Mouse (Mus musculus) macrophage (primary cell): ENCODE results near the gene Arsj. TPM values are rescaled to one million over a fixed set of nuclear protein-coding genes. Genes with fewer than 3 reads are reported as not detected.

Experiments used
- H3K27ac ChIP-seq: fragments of 350-480 bp; formaldehyde crosslinking; 2 replicates; pipeline ENCODE4 v1.9.0; 2021
- H3K36me3 ChIP-seq: fragments of 350-480 bp; formaldehyde crosslinking; 2 replicates; pipeline ENCODE4 v1.9.0; 2021; ENCODE audit errors: inconsistent target
- H3K4me3 ChIP-seq: fragments of 350-480 bp; formaldehyde crosslinking; 2 replicates; pipeline ENCODE4 v1.9.0; 2021; ENCODE audit errors: inconsistent target
- H3K79me2 ChIP-seq: fragments of 350-480 bp; formaldehyde crosslinking; 2 replicates; pipeline ENCODE4 v1.9.0; 2021; ENCODE audit errors: inconsistent target
- WGBS: methylation state at CpG from one replicate; pipeline ENCODE4 v1.1.7; 2026; ENCODE audit warnings: inconsistent platforms; ENCODE audit not compliant: missing documents; 5-methylcytosine and 5-hydroxymethylcytosine counted together
- polyA plus RNA-seq: library from polyadenylated mRNA; stranded (reverse); fragments of 250-400 nt; gene quantifications from 3 replicates; pipeline ENCODE4 v1.2.4, GENCODE M21; 2018; ENCODE audit warnings: inconsistent platforms
- total RNA-seq, 78 experiments: library from RNA; depleted of rRNA; stranded (reverse); fragments of 250-400 nt; gene quantifications; 1 replicate in 9 of 78; 2 replicates in 24 of 78; 3 replicates in 43 of 78; 4 replicates in 2 of 78; pipeline ENCODE4 v1.2.4; 2018; ENCODE audit warnings: inconsistent platforms in 56 of 78

Arsj gene
- 1 to 10 TPM in 1 of 26 experiments, not detected in 25; 1.2 TPM for total RNA-seq (2018; cell fraction: chromatin; rRNA removed)
- total RNA-seq (2018; cell fraction: cytosol; rRNA removed) = not detected
- not detected for total RNA-seq (2018; cell fraction: nucleus; rRNA removed)
- not detected in 3 replicates for polyA plus RNA-seq

GRCm38 (mm10) chr3:126363568-126364505 is at the start of gene Arsj:
TSS of gene Arsj (plus strand) at chr3:126363684.
- H3K4me3 ChIP-seq = no peak within 1 kb of the TSS
- no peaks in the 10 kb centered on the region for H3K79me2 ChIP-seq
- 10% methylated on average over 35 of the region's 41 CpGs for WGBS
- no peaks in the 10 kb centered on the region for H3K36me3 ChIP-seq
- H3K27ac ChIP-seq = no peak within 1 kb of the TSS

GRCm38 (mm10) chr3:126324872-126325498 is 38.5 kb upstream of the Arsj start:
- Histone ChIP-seq H3K4me3 (no peak overlapping the region), H3K27ac (no peak overlapping the region), H3K79me2 (no peaks in the 10 kb centered on the region), H3K36me3 (no peaks in the 10 kb centered on the region)
- 85% methylated on average over 4 of the region's 4 CpGs for WGBS

DNA sequence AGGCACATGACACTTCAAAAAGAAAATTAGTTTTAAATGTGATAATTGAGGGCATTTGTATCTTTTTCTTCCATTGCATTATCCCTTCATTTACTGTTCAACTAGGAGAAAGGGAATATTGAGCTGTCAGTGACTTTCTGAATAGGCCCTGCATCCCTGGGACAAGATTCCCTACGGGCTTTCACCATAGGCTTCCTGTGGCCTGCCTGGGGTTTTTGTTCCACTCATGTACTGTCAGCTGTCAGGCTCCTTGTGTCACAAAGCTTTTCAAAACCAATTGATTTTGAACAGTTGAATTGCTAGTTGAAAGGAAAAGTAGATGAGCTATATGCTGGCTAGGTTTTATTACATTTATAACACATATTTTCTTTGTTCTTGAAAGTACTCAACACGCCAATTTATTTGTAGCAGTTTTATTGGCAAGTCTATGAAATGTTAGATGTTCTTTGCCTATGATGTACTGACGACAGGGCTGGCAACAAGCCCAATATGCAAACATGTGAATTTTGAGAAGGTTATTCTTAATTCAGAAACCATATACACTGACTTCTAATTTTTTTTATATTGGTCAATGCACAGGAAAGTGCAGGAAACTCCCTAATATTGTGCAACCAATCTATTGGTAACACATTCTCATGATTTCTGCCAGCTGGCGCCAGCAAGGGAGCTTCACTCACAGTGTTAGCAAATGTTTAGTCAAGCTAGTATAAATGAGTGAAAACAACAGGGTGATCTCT is 37.4 kb upstream of the Arsj start:
- no peak overlapping the region for H3K4me3 ChIP-seq
- H3K79me2 ChIP-seq = no peaks in the 10 kb centered on the region
- H3K27ac ChIP-seq = no peak overlapping the region
- WGBS = 82% methylated on average over 4 of the region's 4 CpGs
- no peaks in the 10 kb centered on the region for H3K36me3 ChIP-seq

DNA sequence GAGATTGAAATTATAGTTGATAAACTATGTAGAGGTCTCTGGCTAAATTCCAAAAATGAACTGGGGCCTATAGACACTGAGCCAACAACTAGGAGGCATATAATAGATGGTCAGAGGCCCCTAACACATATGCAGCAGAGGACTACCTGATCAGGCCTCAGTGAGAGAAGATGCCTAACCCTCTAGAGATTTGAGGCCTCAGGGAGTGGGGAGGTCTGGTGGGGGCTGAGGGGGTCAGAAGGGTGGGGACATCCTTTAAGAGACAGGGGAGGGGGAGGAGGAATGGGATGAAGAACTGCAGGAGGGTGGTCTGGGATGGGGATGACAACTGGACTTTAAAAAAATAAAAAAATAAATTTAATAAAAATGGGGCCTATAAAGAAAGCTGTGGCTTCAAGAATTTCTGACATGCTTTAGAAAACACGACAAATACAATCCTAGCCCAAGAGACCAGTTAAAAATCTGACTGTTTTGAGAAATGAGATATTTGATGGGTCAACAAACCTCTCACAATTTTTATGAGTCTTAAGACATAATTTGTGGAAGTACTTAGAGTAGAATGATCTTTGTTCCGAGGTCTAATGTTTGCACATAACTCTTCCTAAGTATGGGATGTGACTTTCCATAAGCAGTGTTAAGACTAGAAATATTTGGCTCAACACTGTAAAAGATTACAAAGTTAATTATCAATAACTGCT is 36.7 kb upstream of the Arsj start:
- 79% methylated on average over 2 of the region's 2 CpGs for WGBS
- Histone ChIP-seq H3K36me3 (no peaks in the 10 kb centered on the region), H3K27ac (no peak overlapping the region), H3K79me2 (no peaks in the 10 kb centered on the region), H3K4me3 (no peak overlapping the region)

DNA sequence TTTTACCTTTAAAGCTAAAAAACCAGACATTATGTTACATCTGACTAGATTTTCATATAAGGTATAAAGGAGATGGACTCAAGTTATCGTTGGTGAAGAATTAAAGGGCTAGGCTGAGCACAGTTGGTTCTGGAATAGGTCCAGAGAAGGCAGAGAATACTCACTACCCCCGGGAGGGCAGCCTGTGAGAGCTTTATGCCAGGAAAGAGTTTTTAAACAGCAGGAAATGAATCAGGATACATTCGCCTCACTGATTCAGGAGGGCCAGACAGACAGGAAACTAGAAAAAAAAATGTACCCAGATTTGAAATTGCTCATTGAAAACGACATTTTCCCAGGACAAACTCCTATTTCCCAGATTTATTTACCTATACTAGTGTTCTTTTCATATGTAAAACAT is 28.2 kb upstream of the Arsj start:
- H3K4me3 ChIP-seq = no peak overlapping the region
- H3K36me3 ChIP-seq = no peaks in the 10 kb centered on the region
- H3K27ac ChIP-seq = no peak overlapping the region
- WGBS = 0% methylated on average over 4 of the region's 4 CpGs
- no peaks in the 10 kb centered on the region for H3K79me2 ChIP-seq

GRCm38 (mm10) chr3:126344745-126345144 is 18.7 kb upstream of the Arsj start:
- Histone ChIP-seq H3K79me2 (no peaks in the 10 kb centered on the region), H3K36me3 (no peaks in the 10 kb centered on the region), H3K27ac (no peak overlapping the region), H3K4me3 (no peak overlapping the region)
- WGBS = 100% methylated on average over 1 of the region's 1 CpGs

DNA sequence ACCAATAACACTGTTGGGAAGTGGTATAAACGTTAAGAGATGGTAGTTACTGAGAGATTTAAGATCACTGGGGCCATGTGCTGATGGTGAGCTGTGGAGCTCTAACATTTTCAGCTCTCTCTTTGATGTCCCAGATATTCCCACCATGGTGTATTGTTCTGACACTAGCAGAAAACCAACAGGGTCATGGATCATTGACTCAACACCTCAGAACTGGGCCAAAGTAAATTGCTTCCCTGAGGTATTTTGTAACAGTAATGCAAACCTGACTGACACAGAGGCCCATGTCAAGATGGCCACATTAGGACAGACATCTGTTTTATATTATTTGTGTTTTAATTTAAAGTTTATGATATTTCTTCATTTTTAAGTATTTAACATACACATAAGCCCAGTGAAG is 3.7 kb upstream of the Arsj start:
- Histone ChIP-seq H3K36me3 (no peaks in the 10 kb centered on the region), H3K79me2 (no peaks in the 10 kb centered on the region), H3K27ac (no peak overlapping the region), H3K4me3 (no peak overlapping the region)
- WGBS = 71% methylated on average over 1 of the region's 1 CpGs

DNA sequence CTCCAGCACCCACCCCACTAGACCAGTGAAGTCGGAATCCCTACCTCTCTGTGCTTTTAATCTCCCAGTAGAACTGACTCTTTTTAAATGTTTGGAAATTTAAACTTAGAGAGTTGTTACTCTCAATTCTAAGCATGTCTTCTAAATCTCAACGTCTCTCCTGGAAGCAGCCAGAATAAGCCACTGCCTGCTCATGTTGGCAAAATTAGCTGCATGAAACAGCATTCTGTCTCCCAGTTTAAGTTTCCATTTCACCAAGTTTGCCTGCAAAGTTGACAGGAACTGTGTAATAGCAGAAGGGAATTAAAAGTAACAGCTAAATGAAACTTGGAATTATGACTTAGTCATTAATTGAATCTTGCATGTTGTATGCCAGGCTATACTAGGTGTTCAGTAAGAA is 1.1 kb upstream of the Arsj start:
- Histone ChIP-seq H3K79me2 (no peaks in the 10 kb centered on the region), H3K4me3 (no peak overlapping the region), H3K27ac (no peak overlapping the region), H3K36me3 (no peaks in the 10 kb centered on the region)
- WGBS = 88% methylated on average over 2 of the region's 2 CpGs

GRCm38 (mm10) chr3:126362931-126363525 is 456 bp upstream of the Arsj start:
- no peaks in the 10 kb centered on the region for H3K79me2 ChIP-seq
- WGBS = 87% methylated on average over 9 of the region's 11 CpGs
- H3K4me3 ChIP-seq = no peak overlapping the region
- no peak overlapping the region for H3K27ac ChIP-seq
- no peaks in the 10 kb centered on the region for H3K36me3 ChIP-seq

GRCm38 (mm10) chr3:126364555-126364954 is 1.1 kb downstream of the Arsj start:
- no peaks in the 10 kb centered on the region for H3K79me2 ChIP-seq
- no peaks in the 10 kb centered on the region for H3K36me3 ChIP-seq
- WGBS = 89% methylated on average over 7 of the region's 7 CpGs
- H3K4me3 ChIP-seq = no peak overlapping the region
- no peak overlapping the region for H3K27ac ChIP-seq

- Histone ChIP-seq H3K4me3 (no peak overlapping the region), H3K27ac (no peak overlapping the region), H3K79me2 (no peaks in the 10 kb centered on the region), H3K36me3 (no peaks in the 10 kb centered on the region)
These were observed 7.1 kb downstream of the Arsj start for GRCm38 (mm10) chr3:126370571-126370970.

DNA sequence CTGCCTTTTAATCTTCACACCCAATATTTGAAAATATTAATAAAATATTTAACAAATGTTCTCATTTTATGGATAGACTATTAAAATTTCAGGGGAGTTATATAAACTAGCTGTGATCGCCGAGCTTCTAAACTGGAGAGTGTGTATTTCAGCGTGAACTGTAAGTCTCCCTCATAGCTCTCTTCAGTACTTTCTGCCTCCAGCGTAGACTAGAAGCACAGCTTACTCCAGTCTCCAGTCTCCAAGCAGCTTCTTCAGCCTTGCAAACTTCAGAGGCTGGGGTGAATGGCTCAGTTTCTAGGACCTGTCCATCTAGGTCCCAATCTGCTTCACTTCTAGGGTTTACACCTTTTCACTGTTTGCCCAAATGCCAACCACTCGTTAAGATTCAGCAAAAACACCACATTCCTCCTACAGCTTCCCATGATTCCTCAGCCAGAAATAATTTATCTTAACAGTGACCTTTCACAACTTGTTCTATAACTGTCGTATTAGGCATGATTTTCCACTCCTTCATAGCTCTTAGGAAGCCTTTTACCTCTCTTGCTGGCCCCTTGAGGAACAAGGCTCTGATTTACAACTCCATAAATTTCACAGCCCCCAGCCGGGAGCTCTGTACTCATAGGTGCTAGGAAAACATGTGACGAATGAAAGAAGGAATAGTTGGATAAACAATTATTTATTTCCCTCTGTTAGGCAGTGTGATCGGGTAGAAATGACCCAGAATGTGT is 9.5 kb downstream of the Arsj start:
- Histone ChIP-seq H3K79me2 (no peaks in the 10 kb centered on the region), H3K36me3 (no peaks in the 10 kb centered on the region), H3K27ac (no peak overlapping the region), H3K4me3 (no peak overlapping the region)
- 82% methylated on average over 9 of the region's 9 CpGs for WGBS

DNA sequence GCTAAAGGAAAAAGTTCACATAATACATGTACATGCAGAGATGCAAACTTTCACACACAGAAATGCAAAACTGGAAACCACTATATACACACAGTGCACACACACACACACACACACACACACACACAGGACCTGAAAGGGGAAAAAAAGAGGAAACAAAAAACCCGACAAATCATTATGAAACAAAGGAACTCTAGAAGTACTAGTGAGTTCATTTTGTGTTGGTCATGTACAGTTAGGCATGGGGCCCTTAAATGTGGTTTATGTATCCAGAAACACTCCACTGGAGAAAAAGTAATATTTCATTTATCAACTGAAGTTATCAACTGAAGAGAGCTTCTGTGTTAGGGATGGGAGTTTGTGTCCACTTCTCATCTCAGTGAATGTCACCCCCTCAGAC is 10.2 kb downstream of the Arsj start:
- 0% methylated on average over 1 of the region's 1 CpGs for WGBS
- Histone ChIP-seq H3K36me3 (no peaks in the 10 kb centered on the region), H3K79me2 (no peaks in the 10 kb centered on the region), H3K27ac (no peak overlapping the region), H3K4me3 (no peak overlapping the region)
